Comparison of ENCODE assay signal across 8 mouse cellular contexts in genomic region chr4:124803406-124803805, GRCm38 (mm10). TPM values are rescaled to one million over a fixed set of nuclear protein-coding genes. Genes with fewer than 3 reads are reported as not detected.
DNase-seq lines count a peak whose midpoint lies in the region; ATAC-seq and TF ChIP-seq lines count a peak whose summit lies in the region.

No protein-coding gene starts in this region.

- H3K36me3 ChIP-seq in embryonic facial prominence, embryonic 11.5 days (replicated peaks; ENCODE audit: control insufficient read depth, insufficient read depth, low read depth, low read length), result no peaks in the 10 kb centered on the region
- no peaks in the 10 kb centered on the region for H3K36me3 ChIP-seq in intestine, embryonic 16.5 days (ENCODE audit: control insufficient read depth, insufficient read depth, low read length)
- peaks cover 63% of the 10 kb centered on the region for H3K36me3 ChIP-seq in neural tube, embryonic 13.5 days

- WGBS in embryonic facial prominence, embryonic 11.5 days, result 74% methylated on average over 6 of the region's 6 CpGs
- WGBS in intestine, embryonic 16.5 days, result 74% methylated on average over 6 of the region's 6 CpGs
- WGBS in neural tube, embryonic 13.5 days, result 88% methylated on average over 6 of the region's 6 CpGs

- H3K27me3 ChIP-seq in embryonic facial prominence, embryonic 11.5 days (ENCODE audit: control insufficient read depth, insufficient read depth, low read length), result no peaks in the 10 kb centered on the region
- H3K27me3 ChIP-seq in intestine, embryonic 16.5 days (replicated peaks; ENCODE audit: control insufficient read depth, insufficient read depth, low read length), result no peaks in the 10 kb centered on the region
- H3K27me3 ChIP-seq in neural tube, embryonic 13.5 days, result no peaks in the 10 kb centered on the region

- DNase-seq in layer of hippocampus, adult 2 months (ENCODE audit: low spot score in 2 of 2), result no peak
- no peak for DNase-seq in layer of hippocampus, adult 11-12 months (ENCODE audit: low spot score)
- no peak for DNase-seq in embryonic facial prominence, embryonic 11.5 days (ENCODE audit: low spot score)
- no peak for DNase-seq in layer of hippocampus, postnatal 14 days (ENCODE audit: low spot score in 2 of 2)
- DNase-seq in adrenal gland, adult 2 months, result no peak

- no peak for TF ChIP-seq CTCF in layer of hippocampus, adult 2 months (conservative IDR thresholded peaks at IDR 0.05)

- no peak for ATAC-seq in embryonic facial prominence, embryonic 11.5 days (replicated peaks; ENCODE audit: insufficient number of reproducible peaks, low FRiP score, low TSS enrichment, low read depth)
- no peak for ATAC-seq in intestine, embryonic 16.5 days
- no peak for ATAC-seq in neural tube, embryonic 13.5 days (ENCODE audit: low read depth)
- no peak for ATAC-seq in megakaryocyte progenitor cell, adult 5-6 weeks (replicated peaks; ENCODE audit: poor library complexity)

- peak overlapping the region; percentile 75 for H3K4me2 ChIP-seq in embryonic facial prominence, embryonic 11.5 days (ENCODE audit: low read depth, low read length)
- H3K4me2 ChIP-seq in intestine, embryonic 16.5 days (ENCODE audit: low read depth, low read length), result peak overlapping the region; percentile 84
- H3K4me2 ChIP-seq in neural tube, embryonic 13.5 days, result peak overlapping the region; percentile 81

- H3K9ac ChIP-seq in embryonic facial prominence, embryonic 11.5 days (replicated peaks; ENCODE audit: low read length), result no peak overlapping the region; the same call in 1 of the 2 replicates
- H3K9ac ChIP-seq in intestine, embryonic 16.5 days (ENCODE audit: low read depth, low read length), result peak overlapping the region; percentile 91; the same call in 1 of the 2 replicates
- H3K9ac ChIP-seq in neural tube, embryonic 13.5 days, result peak overlapping the region; percentile 96

- no peak overlapping the region for H3K27ac ChIP-seq in layer of hippocampus, adult 2 months
- H3K27ac ChIP-seq in embryonic facial prominence, embryonic 11.5 days (replicated peaks; ENCODE audit: low read depth, low read length), result no peak overlapping the region
- H3K27ac ChIP-seq in intestine, embryonic 16.5 days (ENCODE audit: low read length), result no peak overlapping the region
- no peak overlapping the region for H3K27ac ChIP-seq in neural tube, embryonic 13.5 days (replicated peaks)

- no peaks in the 10 kb centered on the region for H3K9me3 ChIP-seq in embryonic facial prominence, embryonic 11.5 days (replicated peaks; ENCODE audit: control insufficient read depth, low read length)
- no peaks in the 10 kb centered on the region for H3K9me3 ChIP-seq in intestine, embryonic 16.5 days (ENCODE audit: control insufficient read depth, low read length)
- H3K9me3 ChIP-seq in neural tube, embryonic 13.5 days, result no peaks in the 10 kb centered on the region

- H3K4me1 ChIP-seq in embryonic facial prominence, embryonic 11.5 days (ENCODE audit: control insufficient read depth, insufficient read depth, low read length), result peaks cover 2% of the 10 kb centered on the region; the same call in 1 of the 2 replicates
- peaks cover 10% of the 10 kb centered on the region for H3K4me1 ChIP-seq in intestine, embryonic 16.5 days (ENCODE audit: control insufficient read depth, insufficient read depth, low read length)
- peaks cover 25% of the 10 kb centered on the region for H3K4me1 ChIP-seq in neural tube, embryonic 13.5 days (replicated peaks)

- H3K4me3 ChIP-seq in layer of hippocampus, adult 2 months, result peak overlapping the region; percentile 99
- peak overlapping the region; percentile 87 for H3K4me3 ChIP-seq in embryonic facial prominence, embryonic 11.5 days (ENCODE audit: low read depth, low read length)
- peak overlapping the region; percentile 83 for H3K4me3 ChIP-seq in intestine, embryonic 16.5 days (ENCODE audit: low read length)
- H3K4me3 ChIP-seq in neural tube, embryonic 13.5 days, result peak overlapping the region; percentile 91

RNA-seq across cellular contexts. Expression of gene Mtf1, which starts 1.5 kb away (rescaled TPM):
- 10 to 100 TPM; 24.6 to 24.8 TPM for total RNA-seq in layer of hippocampus, adult 2 months (2021)
- 12.3 and 12.6 TPM in 2 replicates for polyA plus RNA-seq in embryonic facial prominence, embryonic 11.5 days (2014; fragmentation: Nextera tagmentation; extraction: Ambion mirVana)
- 8.5 and 11.1 TPM in 2 replicates for polyA plus RNA-seq in intestine, embryonic 16.5 days (2015; fragmentation: Nextera tagmentation; extraction: Ambion mirVana)
- polyA plus RNA-seq in neural tube, embryonic 13.5 days (2015; fragmentation: Nextera tagmentation; extraction: Ambion mirVana), result 11.7 and 12.2 TPM in 2 replicates
- 30.0 and 43.0 TPM in 2 replicates for total RNA-seq in megakaryocyte progenitor cell, adult 5-6 weeks (2015)
- total RNA-seq in megakaryocyte progenitor cell, adult 5-6 weeks (2017), result 27.8 and 35.8 TPM in 2 replicates
- 10 to 100 TPM; 24.6 to 27.5 TPM for total RNA-seq in layer of hippocampus, postnatal 14 days (2021)
- 10 to 100 TPM; 22.8 to 25.3 TPM for total RNA-seq in adrenal gland, adult 2 months (2021)
- polyA plus RNA-seq in adrenal gland, adult 2 months (2012; rRNA removed), result 5.5 and 7.1 TPM in 2 replicates

RNA-seq across cellular contexts. Expression of gene Yrdc, which starts 47.1 kb away (rescaled TPM):
- total RNA-seq in layer of hippocampus, adult 2 months (2021), result 10 to 100 TPM; 30.3 to 38.0 TPM
- polyA plus RNA-seq in embryonic facial prominence, embryonic 11.5 days (2014; fragmentation: Nextera tagmentation; extraction: Ambion mirVana), result 39.9 and 41.0 TPM in 2 replicates
- polyA plus RNA-seq in intestine, embryonic 16.5 days (2015; fragmentation: Nextera tagmentation; extraction: Ambion mirVana), result 27.3 and 29.5 TPM in 2 replicates
- 39.6 and 46.6 TPM in 2 replicates for polyA plus RNA-seq in neural tube, embryonic 13.5 days (2015; fragmentation: Nextera tagmentation; extraction: Ambion mirVana)
- total RNA-seq in megakaryocyte progenitor cell, adult 5-6 weeks (2015), result 56.7 and 58.5 TPM in 2 replicates
- total RNA-seq in megakaryocyte progenitor cell, adult 5-6 weeks (2017), result 22.7 and 32.8 TPM in 2 replicates
- total RNA-seq in layer of hippocampus, postnatal 14 days (2021), result 10 to 100 TPM; 28.0 to 28.4 TPM
- total RNA-seq in adrenal gland, adult 2 months (2021), result 10 to 100 TPM; 34.9 to 39.5 TPM
- polyA plus RNA-seq in adrenal gland, adult 2 months (2012; rRNA removed), result 45.0 and 48.5 TPM in 2 replicates

RNA-seq across cellular contexts. Expression of gene 1110065P20Rik, which starts 47.6 kb away (rescaled TPM):
- total RNA-seq in layer of hippocampus, adult 2 months (2021), result 10 to 100 TPM; 72.0 to 94.5 TPM
- polyA plus RNA-seq in embryonic facial prominence, embryonic 11.5 days (2014; fragmentation: Nextera tagmentation; extraction: Ambion mirVana), result 39.8 and 43.3 TPM in 2 replicates
- 35.3 and 35.8 TPM in 2 replicates for polyA plus RNA-seq in intestine, embryonic 16.5 days (2015; fragmentation: Nextera tagmentation; extraction: Ambion mirVana)
- polyA plus RNA-seq in neural tube, embryonic 13.5 days (2015; fragmentation: Nextera tagmentation; extraction: Ambion mirVana), result 74.9 and 80.2 TPM in 2 replicates
- 4.4 and 6.7 TPM in 2 replicates for total RNA-seq in megakaryocyte progenitor cell, adult 5-6 weeks (2015)
- 4.0 and 6.3 TPM in 2 replicates for total RNA-seq in megakaryocyte progenitor cell, adult 5-6 weeks (2017)
- total RNA-seq in layer of hippocampus, postnatal 14 days (2021), result 100 to 1,000 TPM; 101 to 106 TPM
- 10 to 100 TPM; 29.3 to 47.0 TPM for total RNA-seq in adrenal gland, adult 2 months (2021)
- 63.4 and 70.0 TPM in 2 replicates for polyA plus RNA-seq in adrenal gland, adult 2 months (2012; rRNA removed)

RNA-seq across cellular contexts. Expression of gene Maneal, which starts 58.6 kb away (rescaled TPM):
- total RNA-seq in layer of hippocampus, adult 2 months (2021), result 10 to 100 TPM; 52.3 to 54.4 TPM
- 1.9 and 2.4 TPM in 2 replicates for polyA plus RNA-seq in embryonic facial prominence, embryonic 11.5 days (2014; fragmentation: Nextera tagmentation; extraction: Ambion mirVana)
- 0.36 and 0.44 TPM in 2 replicates for polyA plus RNA-seq in intestine, embryonic 16.5 days (2015; fragmentation: Nextera tagmentation; extraction: Ambion mirVana)
- 8.2 and 10.0 TPM in 2 replicates for polyA plus RNA-seq in neural tube, embryonic 13.5 days (2015; fragmentation: Nextera tagmentation; extraction: Ambion mirVana)
- 0.07 TPM in 1 of 2 replicates, not detected in the other for total RNA-seq in megakaryocyte progenitor cell, adult 5-6 weeks (2015)
- 0.14 and 0.17 TPM in 2 replicates for total RNA-seq in megakaryocyte progenitor cell, adult 5-6 weeks (2017)
- 10 to 100 TPM; 44.3 to 46.1 TPM for total RNA-seq in layer of hippocampus, postnatal 14 days (2021)
- total RNA-seq in adrenal gland, adult 2 months (2021), result 1 to 10 TPM; 4.7 TPM
- 5.9 and 6.5 TPM in 2 replicates for polyA plus RNA-seq in adrenal gland, adult 2 months (2012; rRNA removed)
